Mouse (Mus musculus) spleen, adult 2 months (tissue): ENCODE results near the gene Usp22.

Experiments used
- CTCF ChIP-seq: fragments of 200-500 bp; IDR thresholded peaks from 2 replicates; pipeline ENCODE4 v1.5.1; 2011; ENCODE audit warnings: mild to moderate bottlenecking, inconsistent platforms; ENCODE audit not compliant: insufficient read depth, insufficient read length, insufficient replicate concordance; ENCODE audit errors: extremely low read depth
- POLR2A ChIP-seq: fragments of 200-500 bp; IDR thresholded peaks from 2 replicates; pipeline ENCODE4 v1.6.1; 2011; ENCODE audit warnings: low read depth, low read length, inconsistent platforms

- TF ChIP-seq CTCF = no peak
- TF ChIP-seq POLR2A = no peak
Observed at GRCm38 (mm10) chr11:61180361-61180760, 5.5 kb upstream of the Usp22 start.
